Mouse (Mus musculus): Measurements from ENCODE around the gene Srms. TPM values are rescaled to one million over a fixed set of nuclear protein-coding genes. Genes with fewer than 3 reads are reported as not detected.

Gene Srms
- polyA plus RNA-seq, 1 experiment from 2014 or later: 0.16 TPM

DNA sequence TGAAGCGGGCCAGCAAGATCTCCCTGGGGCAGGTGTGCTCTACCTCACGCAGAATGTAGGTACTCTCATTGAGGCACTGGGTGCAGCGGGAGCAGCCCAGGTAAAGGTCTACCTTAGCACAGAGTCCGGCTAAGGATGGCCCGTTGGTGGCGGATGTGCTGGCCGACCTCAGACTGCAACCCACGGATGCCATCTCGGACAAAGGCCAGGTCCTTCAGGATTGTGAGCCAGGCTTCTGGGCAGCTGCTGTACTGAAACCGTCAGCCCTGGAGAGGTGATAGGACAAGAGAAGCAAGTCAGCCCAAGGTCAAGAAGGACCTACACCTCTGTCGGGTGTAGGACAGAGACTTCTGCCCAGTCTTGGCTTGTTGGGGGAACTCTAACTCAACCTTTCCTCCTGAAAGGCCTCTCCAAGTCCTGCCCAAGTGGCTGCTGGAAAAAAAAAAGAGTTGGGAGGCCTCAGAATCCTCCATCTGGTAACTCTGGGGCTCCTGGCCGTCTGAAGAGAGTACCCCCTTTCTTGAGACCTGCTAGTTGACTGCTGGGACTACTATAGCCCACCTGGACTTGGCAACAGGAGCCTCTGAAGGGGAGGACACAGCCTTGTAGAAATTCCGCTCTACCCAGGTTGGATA, 27.9 kb upstream of the Srms start:
- Histone ChIP-seq H3K4me3 (replicated peaks; ENCODE audit: low read depth, low read length) (no peak overlapping the region), H3K4me2 (ENCODE audit: low read length) (no peak overlapping the region), H3K27me3 (ENCODE audit: control insufficient read depth, insufficient read depth, low read length) (no peaks in the 10 kb centered on the region), H3K9me3 (ENCODE audit: control insufficient read depth, low read length) (no peaks in the 10 kb centered on the region), H3K36me3 (ENCODE audit: control insufficient read depth, insufficient read depth, low read length) (no peaks in the 10 kb centered on the region), H3K9ac (replicated peaks; ENCODE audit: low read length) (no peak overlapping the region), H3K4me1 (ENCODE audit: control insufficient read depth, insufficient read depth, low read length) (no peaks in the 10 kb centered on the region), H3K27ac (replicated peaks; ENCODE audit: low read depth, low read length) (no peak overlapping the region)
- WGBS: 93% methylated on average over 13 of the region's 13 CpGs
- no peak for ATAC-seq (ENCODE audit: low FRiP score, low TSS enrichment)
- no peak for DNase-seq

- no peaks in the 10 kb centered on the region for H3K36me3 ChIP-seq (ENCODE audit: control insufficient read depth, insufficient read depth, low read length)
- H3K4me2 ChIP-seq (ENCODE audit: low read length): no peak overlapping the region
- H3K9ac ChIP-seq (replicated peaks; ENCODE audit: low read length): no peak overlapping the region
- H3K27me3 ChIP-seq (ENCODE audit: control insufficient read depth, insufficient read depth, low read length): no peaks in the 10 kb centered on the region
- ATAC-seq (ENCODE audit: low FRiP score, low TSS enrichment) (no peak), DNase-seq (no peak)
- WGBS: 93% methylated on average over 9 of the region's 9 CpGs
- no peaks in the 10 kb centered on the region for H3K9me3 ChIP-seq (ENCODE audit: control insufficient read depth, low read length)
- H3K4me3 ChIP-seq (replicated peaks; ENCODE audit: low read depth, low read length): no peak overlapping the region
- no peak overlapping the region for H3K27ac ChIP-seq (replicated peaks; ENCODE audit: low read depth, low read length)
- no peaks in the 10 kb centered on the region for H3K4me1 ChIP-seq (ENCODE audit: control insufficient read depth, insufficient read depth, low read length)
These were observed 26.3 kb upstream of the Srms start for GRCm38 (mm10) chr2:181239261-181239660.

- Histone ChIP-seq H3K9ac (replicated peaks; ENCODE audit: low read length) (no peak overlapping the region), H3K4me1 (ENCODE audit: control insufficient read depth, insufficient read depth, low read length) (no peaks in the 10 kb centered on the region), H3K27me3 (ENCODE audit: control insufficient read depth, insufficient read depth, low read length) (no peaks in the 10 kb centered on the region), H3K4me3 (replicated peaks; ENCODE audit: low read depth, low read length) (no peak overlapping the region), H3K4me2 (ENCODE audit: low read length) (no peak overlapping the region), H3K36me3 (ENCODE audit: control insufficient read depth, insufficient read depth, low read length) (no peaks in the 10 kb centered on the region), H3K9me3 (ENCODE audit: control insufficient read depth, low read length) (no peaks in the 10 kb centered on the region), H3K27ac (replicated peaks; ENCODE audit: low read depth, low read length) (no peak overlapping the region)
- no peak for ATAC-seq (ENCODE audit: low FRiP score, low TSS enrichment)
- no peak for DNase-seq
- 81% methylated on average over 2 of the region's 2 CpGs for WGBS
These were observed 25.9 kb upstream of the Srms start for GRCm38 (mm10) chr2:181238861-181239260.

DNA sequence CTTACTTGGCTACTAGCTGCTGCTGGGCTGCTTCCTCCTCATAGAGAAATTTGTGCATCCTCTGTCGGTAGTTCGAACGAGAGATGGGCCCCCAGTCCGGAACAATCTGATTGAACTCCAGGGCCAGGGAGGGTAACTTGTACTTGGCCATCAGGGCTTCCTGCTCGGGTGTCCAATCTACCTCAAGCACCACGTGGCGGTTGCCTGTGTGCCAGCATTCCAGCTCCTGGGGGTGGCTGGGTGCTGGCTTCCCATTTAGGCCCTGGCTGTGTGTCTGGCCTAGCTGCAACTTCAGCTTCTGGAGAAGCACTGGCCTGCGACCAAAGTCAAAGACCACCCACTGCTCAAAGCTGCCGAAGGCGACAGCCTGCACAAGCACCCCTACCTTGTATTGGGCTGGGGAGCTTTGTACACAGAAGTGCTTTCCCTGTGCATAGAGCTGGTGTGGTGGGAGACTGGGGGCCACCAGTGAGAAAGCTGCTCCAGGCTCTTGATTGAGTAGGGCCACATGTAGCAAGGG, 25.2 kb upstream of the Srms start:
- Histone ChIP-seq H3K9ac (replicated peaks; ENCODE audit: low read length) (no peak overlapping the region), H3K36me3 (ENCODE audit: control insufficient read depth, insufficient read depth, low read length) (no peaks in the 10 kb centered on the region), H3K9me3 (ENCODE audit: control insufficient read depth, low read length) (no peaks in the 10 kb centered on the region), H3K4me2 (ENCODE audit: low read length) (no peak overlapping the region), H3K4me1 (ENCODE audit: control insufficient read depth, insufficient read depth, low read length) (no peaks in the 10 kb centered on the region), H3K27me3 (ENCODE audit: control insufficient read depth, insufficient read depth, low read length) (no peaks in the 10 kb centered on the region), H3K4me3 (replicated peaks; ENCODE audit: low read depth, low read length) (no peak overlapping the region), H3K27ac (replicated peaks; ENCODE audit: low read depth, low read length) (no peak overlapping the region)
- ATAC-seq (ENCODE audit: low FRiP score, low TSS enrichment): no peak
- DNase-seq: no peak
- WGBS: 64% methylated on average over 10 of the region's 10 CpGs

GRCm38 (mm10) chr2:181237251-181238014, 24.4 kb upstream of the Srms start:
- H3K27me3 ChIP-seq (ENCODE audit: control insufficient read depth, insufficient read depth, low read length): no peaks in the 10 kb centered on the region
- H3K9me3 ChIP-seq (ENCODE audit: control insufficient read depth, low read length): no peaks in the 10 kb centered on the region
- no peaks in the 10 kb centered on the region for H3K4me1 ChIP-seq (ENCODE audit: control insufficient read depth, insufficient read depth, low read length)
- DNase-seq: no peak
- H3K9ac ChIP-seq (replicated peaks; ENCODE audit: low read length): no peak overlapping the region
- no peak for ATAC-seq (ENCODE audit: low FRiP score, low TSS enrichment)
- 89% methylated on average over 17 of the region's 17 CpGs for WGBS
- H3K4me2 ChIP-seq (ENCODE audit: low read length): no peak overlapping the region
- H3K36me3 ChIP-seq (ENCODE audit: control insufficient read depth, insufficient read depth, low read length): no peaks in the 10 kb centered on the region
- H3K4me3 ChIP-seq (replicated peaks; ENCODE audit: low read depth, low read length): no peak overlapping the region
- H3K27ac ChIP-seq (replicated peaks; ENCODE audit: low read depth, low read length): no peak overlapping the region

- no peak overlapping the region for H3K4me2 ChIP-seq (ENCODE audit: low read length)
These were observed 22.9 kb upstream of the Srms start for GRCm38 (mm10) chr2:181235681-181236566.

DNA sequence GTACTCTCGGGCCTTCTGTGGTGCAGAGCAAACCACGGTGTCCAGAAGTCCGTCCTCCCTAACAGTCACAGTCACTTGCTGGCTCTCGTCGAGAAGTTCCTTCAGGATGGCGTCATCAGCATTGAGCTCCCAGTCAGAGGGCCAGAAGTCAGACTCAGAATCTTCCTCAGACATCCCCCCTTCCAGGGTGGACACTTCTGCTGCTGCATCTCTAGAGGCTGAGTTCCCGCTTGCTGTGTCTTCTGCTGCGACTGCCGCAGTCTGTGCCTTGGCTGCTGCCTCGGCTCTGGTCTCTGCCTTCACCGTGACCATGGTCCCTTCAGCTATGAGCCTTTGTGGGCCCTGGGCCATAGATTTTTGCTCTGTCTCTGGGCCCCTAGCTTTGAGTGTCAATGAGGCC, 21.7 kb upstream of the Srms start:
- Histone ChIP-seq H3K27ac (replicated peaks; ENCODE audit: low read depth, low read length) (no peak overlapping the region), H3K4me2 (ENCODE audit: low read length) (no peak overlapping the region), H3K27me3 (ENCODE audit: control insufficient read depth, insufficient read depth, low read length) (no peaks in the 10 kb centered on the region), H3K9ac (replicated peaks; ENCODE audit: low read length) (no peak overlapping the region), H3K4me3 (replicated peaks; ENCODE audit: low read depth, low read length) (no peak overlapping the region), H3K4me1 (ENCODE audit: control insufficient read depth, insufficient read depth, low read length) (no peaks in the 10 kb centered on the region), H3K36me3 (ENCODE audit: control insufficient read depth, insufficient read depth, low read length) (no peaks in the 10 kb centered on the region), H3K9me3 (ENCODE audit: control insufficient read depth, low read length) (no peaks in the 10 kb centered on the region)
- ATAC-seq (ENCODE audit: low FRiP score, low TSS enrichment): no peak
- no peak for DNase-seq
- 93% methylated on average over 11 of the region's 11 CpGs for WGBS

More at GRCm38 (mm10) chr2:181235681-181236566, 22.9 kb upstream of the Srms start:
- H3K4me1 ChIP-seq (ENCODE audit: control insufficient read depth, insufficient read depth, low read length): no peaks in the 10 kb centered on the region
- H3K9me3 ChIP-seq (ENCODE audit: control insufficient read depth, low read length): no peaks in the 10 kb centered on the region
- DNase-seq: no peak
- H3K27me3 ChIP-seq (ENCODE audit: control insufficient read depth, insufficient read depth, low read length): no peaks in the 10 kb centered on the region
- no peaks in the 10 kb centered on the region for H3K36me3 ChIP-seq (ENCODE audit: control insufficient read depth, insufficient read depth, low read length)
- no peak overlapping the region for H3K27ac ChIP-seq (replicated peaks; ENCODE audit: low read depth, low read length)
- H3K9ac ChIP-seq (replicated peaks; ENCODE audit: low read length): no peak overlapping the region
- WGBS: 84% methylated on average over 23 of the region's 23 CpGs
- H3K4me3 ChIP-seq (replicated peaks; ENCODE audit: low read depth, low read length): no peak overlapping the region
- ATAC-seq (ENCODE audit: low FRiP score, low TSS enrichment): no peak

DNA sequence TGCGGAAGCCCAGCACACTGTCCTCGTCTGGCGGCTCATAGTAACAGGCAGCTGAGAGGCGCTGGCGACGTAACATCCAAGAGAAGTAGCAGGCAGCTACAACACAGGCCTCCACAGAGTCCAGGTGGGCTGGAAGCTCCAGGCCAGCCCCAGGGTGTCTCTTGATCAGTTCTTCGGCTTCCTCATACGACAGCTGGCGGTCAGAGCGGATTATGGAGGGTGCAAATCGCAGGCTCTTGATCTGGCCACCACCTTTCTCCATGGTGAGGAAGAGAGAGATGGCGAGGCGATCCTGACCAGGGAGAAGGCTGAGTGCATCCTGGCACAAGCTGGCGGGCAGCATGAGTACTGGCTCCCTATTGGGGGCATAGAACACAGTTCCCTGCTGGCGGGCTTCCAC, 20.5 kb upstream of the Srms start:
- Histone ChIP-seq H3K4me3 (replicated peaks; ENCODE audit: low read depth, low read length) (no peak overlapping the region), H3K4me1 (ENCODE audit: control insufficient read depth, insufficient read depth, low read length) (no peaks in the 10 kb centered on the region), H3K27me3 (ENCODE audit: control insufficient read depth, insufficient read depth, low read length) (no peaks in the 10 kb centered on the region), H3K27ac (replicated peaks; ENCODE audit: low read depth, low read length) (no peak overlapping the region), H3K4me2 (ENCODE audit: low read length) (no peak overlapping the region), H3K36me3 (ENCODE audit: control insufficient read depth, insufficient read depth, low read length) (no peaks in the 10 kb centered on the region), H3K9ac (replicated peaks; ENCODE audit: low read length) (no peak overlapping the region), H3K9me3 (ENCODE audit: control insufficient read depth, low read length) (no peaks in the 10 kb centered on the region)
- ATAC-seq (ENCODE audit: low FRiP score, low TSS enrichment) (no peak), DNase-seq (no peak)
- WGBS: 93% methylated on average over 15 of the region's 15 CpGs
